Mouse (Mus musculus): ENCODE data around the gene 1700080E11Rik. TPM values are rescaled to one million over a fixed set of nuclear protein-coding genes. Genes with fewer than 3 reads are reported as not detected.
A peak's percentile ranks its signal among the peaks of the same experiment; 100 is the strongest.

Gene 1700080E11Rik
- polyA plus RNA-seq (2014; fragmentation: Nextera tagmentation; extraction: Ambion mirVana) = not detected in 2 replicates

DNA sequence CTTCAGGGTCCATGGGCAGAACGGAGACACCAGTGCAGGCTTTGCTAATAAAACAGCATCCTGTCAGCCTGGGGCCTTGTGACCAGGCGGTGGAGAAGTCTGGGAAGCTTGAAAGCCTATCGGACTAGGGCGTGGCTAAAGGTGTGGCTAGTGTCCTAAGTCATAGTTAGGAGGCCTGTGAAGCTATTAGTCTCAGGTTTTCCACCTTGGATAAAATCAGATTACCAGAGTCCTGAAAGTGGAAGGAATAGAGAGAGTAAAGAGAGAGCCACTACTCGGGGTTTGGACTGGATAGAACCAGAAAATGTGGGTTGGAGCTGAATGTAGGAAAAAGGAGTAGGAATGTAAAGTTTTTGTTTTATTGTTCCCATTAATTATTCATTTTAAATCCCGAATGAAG lies at the start of gene 1700080E11Rik:
TSS of gene 1700080E11Rik (minus strand) at position 101 of the 400 bp plus-strand sequence.
- no peak for DNase-seq (ENCODE audit: low spot score)
- no peaks in the 10 kb centered on the region for H3K9me3 ChIP-seq (ENCODE audit: control insufficient read depth, low read length)
- H3K36me3 ChIP-seq (ENCODE audit: control insufficient read depth, insufficient read depth, low read length) = no peaks in the 10 kb centered on the region
- no peak within 1 kb of the TSS for H3K4me2 ChIP-seq (ENCODE audit: low read depth, low read length, severe bottlenecking)
- no peak within 1 kb of the TSS for H3K27ac ChIP-seq (ENCODE audit: low read depth, low read length)
- H3K9ac ChIP-seq (ENCODE audit: low read length) = no peak within 1 kb of the TSS
- H3K4me3 ChIP-seq (ENCODE audit: low read depth, low read length) = no peak within 1 kb of the TSS
- H3K27me3 ChIP-seq (ENCODE audit: control insufficient read depth, insufficient read depth, low read length) = no peaks in the 10 kb centered on the region
- ATAC-seq (replicated peaks; ENCODE audit: low FRiP score) = no peak
- 79% methylated on average over 6 of the region's 6 CpGs for WGBS
- no peaks in the 10 kb centered on the region for H3K4me1 ChIP-seq (replicated peaks; ENCODE audit: control insufficient read depth, insufficient read depth, low read length)

DNA sequence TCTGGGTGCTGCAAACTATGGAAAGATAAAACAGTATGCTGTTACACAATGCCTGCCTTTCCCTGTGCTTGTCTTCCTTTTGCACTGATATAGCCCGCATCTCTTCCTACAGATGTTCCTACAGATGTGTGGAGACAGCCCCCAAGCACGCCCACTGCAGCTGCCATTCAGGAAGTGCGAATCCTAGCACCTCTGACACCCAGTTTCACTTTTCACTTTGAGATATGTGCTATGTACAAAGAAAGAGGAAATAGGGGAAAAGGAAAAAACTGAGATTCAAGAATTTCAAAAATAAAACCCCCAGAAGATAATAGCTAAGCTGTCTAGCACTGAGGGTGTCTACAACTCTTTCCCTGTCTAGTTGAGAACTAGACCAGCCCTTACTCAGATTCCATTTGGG lies 41.8 kb upstream of the 1700080E11Rik start:
- Histone ChIP-seq H3K4me2 (ENCODE audit: low read depth, low read length, severe bottlenecking) (no peak overlapping the region), H3K27ac (ENCODE audit: low read depth, low read length) (no peak overlapping the region), H3K4me1 (replicated peaks; ENCODE audit: control insufficient read depth, insufficient read depth, low read length) (no peaks in the 10 kb centered on the region), H3K36me3 (ENCODE audit: control insufficient read depth, insufficient read depth, low read length) (no peaks in the 10 kb centered on the region), H3K9me3 (ENCODE audit: control insufficient read depth, low read length) (no peaks in the 10 kb centered on the region), H3K9ac (ENCODE audit: low read length) (no peak overlapping the region), H3K4me3 (ENCODE audit: low read depth, low read length) (no peak overlapping the region), H3K27me3 (ENCODE audit: control insufficient read depth, insufficient read depth, low read length) (no peaks in the 10 kb centered on the region)
- 82% methylated on average over 3 of the region's 3 CpGs for WGBS
- DNase-seq (ENCODE audit: low spot score) (no peak), ATAC-seq (replicated peaks; ENCODE audit: low FRiP score) (no peak)

DNA sequence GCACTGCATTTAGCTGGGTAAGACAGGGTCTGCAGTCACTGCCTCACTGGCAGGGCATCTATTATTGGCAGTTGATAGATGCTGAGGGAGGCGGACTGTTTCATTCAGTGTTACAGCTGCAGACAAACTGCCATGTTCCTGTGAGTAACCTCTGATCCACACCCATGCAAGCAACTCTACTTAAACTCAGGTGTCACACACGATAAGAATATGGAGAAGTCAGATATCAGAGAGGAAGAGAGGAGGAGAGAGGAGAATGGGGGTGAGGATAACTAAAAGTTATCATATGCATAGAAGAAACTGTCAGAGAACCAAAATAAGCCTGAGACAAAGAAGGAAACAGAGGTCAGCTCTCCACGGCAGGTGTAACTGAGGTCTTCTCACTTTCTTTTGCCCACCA lies 37.5 kb upstream of the 1700080E11Rik start:
- DNase-seq (ENCODE audit: low spot score) (no peak), ATAC-seq (replicated peaks; ENCODE audit: low FRiP score) (no peak)
- H3K27ac ChIP-seq (ENCODE audit: low read depth, low read length) = no peak overlapping the region
- no peaks in the 10 kb centered on the region for H3K9me3 ChIP-seq (ENCODE audit: control insufficient read depth, low read length)
- H3K4me3 ChIP-seq (ENCODE audit: low read depth, low read length) = no peak overlapping the region
- no peaks in the 10 kb centered on the region for H3K36me3 ChIP-seq (ENCODE audit: control insufficient read depth, insufficient read depth, low read length)
- H3K4me1 ChIP-seq (replicated peaks; ENCODE audit: control insufficient read depth, insufficient read depth, low read length) = no peaks in the 10 kb centered on the region
- WGBS = 88% methylated on average over 3 of the region's 3 CpGs
- H3K9ac ChIP-seq (ENCODE audit: low read length) = no peak overlapping the region
- no peak overlapping the region for H3K4me2 ChIP-seq (ENCODE audit: low read depth, low read length, severe bottlenecking)
- H3K27me3 ChIP-seq (ENCODE audit: control insufficient read depth, insufficient read depth, low read length) = no peaks in the 10 kb centered on the region

DNA sequence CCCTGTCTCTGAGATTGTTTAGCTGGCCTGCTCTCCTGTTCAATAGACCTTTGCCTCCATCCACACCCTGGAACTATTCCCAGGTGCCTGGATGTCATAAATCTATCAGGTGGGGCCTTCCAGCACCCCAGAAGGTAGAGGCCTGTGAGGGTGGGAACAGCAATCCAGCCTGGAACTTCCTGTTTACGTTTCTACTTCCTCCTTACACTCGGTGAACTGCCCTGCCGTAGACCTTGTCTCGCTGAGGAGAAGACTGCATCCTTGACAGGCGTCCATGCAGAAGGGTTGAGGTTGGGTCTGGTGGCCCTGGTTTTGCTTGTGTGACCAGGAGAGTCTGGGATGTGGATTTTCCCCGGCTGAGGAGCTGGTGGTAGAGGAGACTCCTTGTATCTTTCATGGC lies 5.7 kb downstream of the 1700080E11Rik start:
- DNase-seq (ENCODE audit: low spot score) (no peak), ATAC-seq (replicated peaks; ENCODE audit: low FRiP score) (no peak)
- WGBS = 86% methylated on average over 6 of the region's 6 CpGs
- Histone ChIP-seq H3K4me3 (ENCODE audit: low read depth, low read length) (no peak overlapping the region), H3K36me3 (ENCODE audit: control insufficient read depth, insufficient read depth, low read length) (no peaks in the 10 kb centered on the region), H3K9me3 (ENCODE audit: control insufficient read depth, low read length) (no peaks in the 10 kb centered on the region), H3K4me2 (ENCODE audit: low read depth, low read length, severe bottlenecking) (no peak overlapping the region), H3K27ac (ENCODE audit: low read depth, low read length) (no peak overlapping the region), H3K9ac (ENCODE audit: low read length) (no peak overlapping the region), H3K4me1 (replicated peaks; ENCODE audit: control insufficient read depth, insufficient read depth, low read length) (no peaks in the 10 kb centered on the region), H3K27me3 (ENCODE audit: control insufficient read depth, insufficient read depth, low read length) (no peaks in the 10 kb centered on the region)

DNA sequence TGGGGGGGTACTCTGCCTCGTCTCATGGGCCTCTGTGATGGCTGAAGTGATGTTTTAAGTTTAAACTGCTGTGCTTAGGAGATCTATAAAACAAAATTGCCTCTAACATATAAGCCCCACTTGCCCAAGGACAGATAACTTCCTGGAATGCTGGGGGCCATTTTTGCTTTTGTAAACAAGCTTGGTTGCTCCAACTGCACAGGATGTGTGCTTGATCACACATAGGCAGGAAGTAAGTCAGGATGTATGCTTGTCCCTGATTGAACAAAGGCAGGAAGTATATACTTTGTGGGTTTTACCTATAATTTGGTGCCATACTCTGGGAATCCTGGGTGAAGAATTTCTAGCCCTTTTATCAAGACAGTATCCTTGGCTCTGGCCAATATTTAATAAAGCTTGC lies 8.5 kb downstream of the 1700080E11Rik start:
- H3K9me3 ChIP-seq (ENCODE audit: control insufficient read depth, low read length) = no peaks in the 10 kb centered on the region
- no peak overlapping the region for H3K27ac ChIP-seq (ENCODE audit: low read depth, low read length)
- H3K4me1 ChIP-seq (replicated peaks; ENCODE audit: control insufficient read depth, insufficient read depth, low read length) = no peaks in the 10 kb centered on the region
- no peaks in the 10 kb centered on the region for H3K27me3 ChIP-seq (ENCODE audit: control insufficient read depth, insufficient read depth, low read length)
- no peak overlapping the region for H3K9ac ChIP-seq (ENCODE audit: low read length)
- no peak overlapping the region for H3K4me2 ChIP-seq (ENCODE audit: low read depth, low read length, severe bottlenecking)
- no peak overlapping the region for H3K4me3 ChIP-seq (ENCODE audit: low read depth, low read length)
- H3K36me3 ChIP-seq (ENCODE audit: control insufficient read depth, insufficient read depth, low read length) = no peaks in the 10 kb centered on the region
- 35% methylated on average over 1 of the region's 1 CpGs for WGBS
- no peak for DNase-seq (ENCODE audit: low spot score)
- ATAC-seq (replicated peaks; ENCODE audit: low FRiP score) = no peak

DNA sequence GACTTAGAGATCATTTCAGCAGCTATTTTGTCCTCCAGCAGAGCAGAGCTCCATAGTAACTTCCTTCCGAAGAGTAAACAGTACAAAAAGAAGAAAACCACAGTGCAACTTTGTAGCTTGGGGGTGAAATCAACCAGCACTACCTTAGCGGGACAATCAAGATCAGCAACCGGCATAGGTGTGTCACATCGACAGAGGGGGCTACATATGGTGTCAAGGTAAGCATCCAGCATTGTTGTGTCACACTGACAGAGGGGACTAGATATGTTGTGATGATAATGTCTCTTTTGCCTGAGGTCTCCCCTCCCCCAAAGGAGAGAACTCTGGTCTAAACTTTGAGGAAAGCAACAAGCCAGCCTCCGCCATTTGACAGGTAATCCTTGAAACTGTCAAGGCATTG lies 10.4 kb downstream of the 1700080E11Rik start:
- H3K27me3 ChIP-seq (ENCODE audit: control insufficient read depth, insufficient read depth, low read length) = no peaks in the 10 kb centered on the region
- no peaks in the 10 kb centered on the region for H3K36me3 ChIP-seq (ENCODE audit: control insufficient read depth, insufficient read depth, low read length)
- no peaks in the 10 kb centered on the region for H3K9me3 ChIP-seq (ENCODE audit: control insufficient read depth, low read length)
- WGBS = 90% methylated on average over 5 of the region's 5 CpGs
- no peaks in the 10 kb centered on the region; the same call in 1 of the 2 replicates for H3K4me1 ChIP-seq (replicated peaks; ENCODE audit: control insufficient read depth, insufficient read depth, low read length)
- no peak for DNase-seq (ENCODE audit: low spot score)
- no peak overlapping the region for H3K4me2 ChIP-seq (ENCODE audit: low read depth, low read length, severe bottlenecking)
- no peak overlapping the region for H3K4me3 ChIP-seq (ENCODE audit: low read depth, low read length)
- no peak overlapping the region for H3K9ac ChIP-seq (ENCODE audit: low read length)
- no peak overlapping the region for H3K27ac ChIP-seq (ENCODE audit: low read depth, low read length)
- no peak for ATAC-seq (replicated peaks; ENCODE audit: low FRiP score)

DNA sequence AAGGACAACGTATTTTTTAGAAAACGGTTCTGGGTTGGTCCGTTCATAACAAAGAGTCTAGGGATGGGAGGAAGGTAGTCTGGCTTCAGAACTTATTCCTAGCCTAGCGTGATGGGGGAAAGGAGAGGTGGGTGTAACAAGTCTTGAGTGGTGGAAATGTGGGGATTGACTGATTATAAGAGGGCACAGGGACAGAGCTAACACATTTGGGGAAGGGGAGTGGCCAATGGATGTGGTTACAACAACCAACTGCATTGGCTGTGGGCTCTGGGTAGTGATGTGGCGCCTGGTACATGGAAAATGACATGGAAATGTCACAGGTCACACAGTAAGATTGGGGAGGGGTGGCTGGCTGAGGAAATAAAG lies 12.9 kb downstream of the 1700080E11Rik start:
- DNase-seq (ENCODE audit: low spot score) (no peak), ATAC-seq (replicated peaks; ENCODE audit: low FRiP score) (peak; percentile 53)
- H3K27ac ChIP-seq (ENCODE audit: low read depth, low read length) = no peak overlapping the region
- H3K4me2 ChIP-seq (ENCODE audit: low read depth, low read length, severe bottlenecking) = peak overlapping the region; percentile 88
- no peaks in the 10 kb centered on the region for H3K36me3 ChIP-seq (ENCODE audit: control insufficient read depth, insufficient read depth, low read length)
- H3K4me1 ChIP-seq (replicated peaks; ENCODE audit: control insufficient read depth, insufficient read depth, low read length) = no peaks in the 10 kb centered on the region; the same call in 1 of the 2 replicates
- H3K9ac ChIP-seq (ENCODE audit: low read length) = peak overlapping the region; percentile 84
- no peaks in the 10 kb centered on the region for H3K9me3 ChIP-seq (ENCODE audit: control insufficient read depth, low read length)
- H3K27me3 ChIP-seq (ENCODE audit: control insufficient read depth, insufficient read depth, low read length) = no peaks in the 10 kb centered on the region
- WGBS = 24% methylated on average over 5 of the region's 5 CpGs
- H3K4me3 ChIP-seq (ENCODE audit: low read depth, low read length) = peak overlapping the region; percentile 76

DNA sequence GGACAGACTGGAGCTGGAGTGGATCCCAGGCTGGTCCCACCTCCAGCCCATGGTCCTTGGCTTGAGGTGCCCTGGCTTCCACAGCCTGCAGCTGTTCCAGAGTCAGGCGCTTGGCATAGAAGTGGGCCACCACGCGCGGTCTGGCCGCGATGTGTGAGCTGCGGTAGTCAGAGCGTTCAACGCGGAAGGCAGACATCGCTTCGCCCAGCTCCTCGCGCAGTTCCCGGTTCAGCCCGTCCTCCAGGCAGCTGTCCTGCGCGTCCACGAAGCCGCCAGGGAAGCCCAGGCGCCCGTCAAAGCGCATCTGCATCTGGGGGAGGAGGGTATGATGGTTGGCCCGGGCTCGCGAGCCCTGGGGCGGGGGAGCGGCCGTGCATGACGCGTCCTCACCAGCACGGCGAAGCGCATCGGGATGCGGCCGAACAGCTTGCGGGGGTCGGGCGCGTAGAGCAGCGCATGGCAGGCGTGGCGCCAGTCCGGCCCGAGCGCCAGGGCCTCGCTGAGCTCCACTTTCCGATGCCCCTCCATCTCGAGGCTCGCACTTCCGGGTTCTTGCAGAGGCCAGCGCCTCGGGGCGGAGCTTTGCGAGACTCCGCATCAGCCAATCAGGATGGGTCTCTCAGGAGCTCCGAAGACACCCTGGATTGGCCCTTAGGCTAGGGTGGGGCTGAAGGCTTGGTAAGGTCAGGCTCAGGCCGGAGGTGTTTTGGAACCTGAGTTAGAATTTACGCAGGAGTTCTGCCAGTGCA lies 13.5 kb downstream of the 1700080E11Rik start, which contains the start of gene Nudt16:
TSS of gene Nudt16 (minus strand) at position 572 of the 749 bp plus-strand sequence.
- Histone ChIP-seq H3K4me2 (ENCODE audit: low read depth, low read length, severe bottlenecking) (peak within 1 kb of the TSS; percentile 88), H3K4me3 (ENCODE audit: low read depth, low read length) (peak within 1 kb of the TSS; percentile 76), H3K4me1 (replicated peaks; ENCODE audit: control insufficient read depth, insufficient read depth, low read length) (no peaks in the 10 kb centered on the region; the same call in 1 of the 2 replicates), H3K9me3 (ENCODE audit: control insufficient read depth, low read length) (no peaks in the 10 kb centered on the region), H3K27me3 (ENCODE audit: control insufficient read depth, insufficient read depth, low read length) (no peaks in the 10 kb centered on the region), H3K9ac (ENCODE audit: low read length) (peak within 1 kb of the TSS; percentile 84), H3K36me3 (ENCODE audit: control insufficient read depth, insufficient read depth, low read length) (no peaks in the 10 kb centered on the region), H3K27ac (ENCODE audit: low read depth, low read length) (peak within 1 kb of the TSS; percentile 25; the same call in 1 of the 2 replicates)
- WGBS = 0% methylated on average over 47 of the region's 60 CpGs
- DNase-seq (ENCODE audit: low spot score) (peak; percentile 93), ATAC-seq (replicated peaks; ENCODE audit: low FRiP score) (peak; percentile 99)

DNA sequence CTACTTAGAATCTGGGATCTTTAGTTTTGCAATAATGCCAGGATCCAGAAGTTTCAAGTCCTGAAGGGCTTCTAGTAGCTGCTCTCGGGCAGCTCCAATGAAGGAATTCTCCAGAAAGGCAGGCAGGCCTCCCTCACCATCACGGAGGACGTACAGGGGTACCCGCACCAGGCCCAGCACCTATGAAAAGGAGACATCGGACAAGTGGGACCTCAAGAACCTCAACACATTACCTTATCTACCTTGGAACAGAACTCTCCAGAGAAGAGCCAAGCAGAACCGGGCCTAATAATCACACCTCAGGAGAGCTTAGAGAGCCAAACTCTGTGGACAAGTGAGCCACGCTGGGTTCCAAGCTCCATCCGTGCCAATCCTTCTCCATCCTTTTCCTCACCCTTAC lies 14.6 kb downstream of the 1700080E11Rik start:
- H3K27ac ChIP-seq (ENCODE audit: low read depth, low read length) = no peak overlapping the region
- ATAC-seq (replicated peaks; ENCODE audit: low FRiP score) (no peak), DNase-seq (ENCODE audit: low spot score) (no peak)
- H3K27me3 ChIP-seq (ENCODE audit: control insufficient read depth, insufficient read depth, low read length) = no peaks in the 10 kb centered on the region
- no peak overlapping the region for H3K4me2 ChIP-seq (ENCODE audit: low read depth, low read length, severe bottlenecking)
- no peak overlapping the region for H3K9ac ChIP-seq (ENCODE audit: low read length)
- no peaks in the 10 kb centered on the region; the same call in 1 of the 2 replicates for H3K4me1 ChIP-seq (replicated peaks; ENCODE audit: control insufficient read depth, insufficient read depth, low read length)
- H3K36me3 ChIP-seq (ENCODE audit: control insufficient read depth, insufficient read depth, low read length) = no peaks in the 10 kb centered on the region
- 96% methylated on average over 8 of the region's 8 CpGs for WGBS
- H3K9me3 ChIP-seq (ENCODE audit: control insufficient read depth, low read length) = no peaks in the 10 kb centered on the region
- H3K4me3 ChIP-seq (ENCODE audit: low read depth, low read length) = no peak overlapping the region

All from forebrain, embryonic 11.5 days (tissue).